Mouse (Mus musculus) heart, embryonic 14.5 days (tissue): Measurements from ENCODE around the gene Lcn10. TPM values are rescaled to one million over a fixed set of nuclear protein-coding genes. Genes with fewer than 3 reads are reported as not detected.
"Not testable (repeated sequence)": the region's sequence is repeated elsewhere in the genome, so short reads cannot be mapped to it uniquely, and the experiment has no call there.

Experiments
- ATAC-seq: fragments of 200-750 bp; cut with Nextera tagmentation; 2 replicates; pipeline ENCODE4 v1.8.0; 2017; ENCODE audit warnings: low read depth, moderate TSS enrichment; ENCODE audit not compliant: insufficient number of reproducible peaks, insufficient read depth, low FRiP score
- H3K27ac ChIP-seq, 2 experiments: fragments of 200-500 bp in 1 of 2; fragments of 300-500 bp in 1 of 2; sonication (generic) in 1 of 2; replicated peaks in 1 of 2; 2 replicates each; pipeline ENCODE4 v1.5.1; 2012 to 2014; ENCODE audit warnings: low read depth in 2 of 2, low read length in 2 of 2, control low read depth in 1 of 2, mild to moderate bottlenecking in 1 of 2, mixed read lengths in 1 of 2; ENCODE audit not compliant: control insufficient read depth in 1 of 2, insufficient read depth in 1 of 2
- H3K27me3 ChIP-seq: fragments of 300-500 bp; sonication (generic); 2 replicates; pipeline ENCODE4 v1.6.1; 2014; ENCODE audit warnings: mild to moderate bottlenecking, low read length, control low read depth; ENCODE audit not compliant: control insufficient read depth, insufficient read depth
- H3K36me3 ChIP-seq: fragments of 300-500 bp; sonication (generic); 2 replicates; pipeline ENCODE4 v1.6.1; 2014; ENCODE audit warnings: mild to moderate bottlenecking, control low read depth, low read length, mixed read lengths; ENCODE audit not compliant: control insufficient read depth, insufficient read depth
- H3K4me1 ChIP-seq, 2 experiments: fragments of 200-500 bp in 1 of 2; fragments of 300-500 bp in 1 of 2; sonication (generic) in 1 of 2; 2 replicates each; pipeline ENCODE4 v1.6.1; 2012 to 2014; ENCODE audit warnings: low read length in 2 of 2, control low read depth in 1 of 2, mixed read lengths in 1 of 2; ENCODE audit not compliant: control insufficient read depth in 2 of 2, insufficient read depth in 2 of 2
- H3K4me2 ChIP-seq: fragments of 300-500 bp; sonication (generic); 2 replicates; pipeline ENCODE4 v1.6.1; 2014; ENCODE audit warnings: mild to moderate bottlenecking, low read length
- H3K4me3 ChIP-seq, 2 experiments: fragments of 200-500 bp in 1 of 2; fragments of 300-500 bp in 1 of 2; sonication (generic) in 1 of 2; 2 replicates each; pipeline ENCODE4 v1.5.1; 2012 to 2014; ENCODE audit warnings: low read length in 2 of 2, mild to moderate bottlenecking in 2 of 2, control low read depth in 1 of 2, low read depth in 1 of 2, moderate library complexity in 1 of 2; ENCODE audit not compliant: control insufficient read depth in 1 of 2, insufficient read depth in 1 of 2
- H3K9ac ChIP-seq: fragments of 300-500 bp; sonication (generic); 2 replicates; pipeline ENCODE4 v1.6.1; 2014; ENCODE audit warnings: mild to moderate bottlenecking, low read length
- H3K9me3 ChIP-seq: fragments of 300-500 bp; sonication (generic); 2 replicates; pipeline ENCODE4 v1.6.1; 2016; ENCODE audit warnings: low read length, control low read depth; ENCODE audit not compliant: control insufficient read depth
- WGBS: fragments of 180-500 bp; shearing (Covaris S2); extraction: QIAGEN DNeasy Blood & Tissue Kit; methylation state at CpG from one replicate; pipeline ENCODE4 v1.1.7; 2014; 5-methylcytosine and 5-hydroxymethylcytosine counted together
- polyA plus RNA-seq: library from polyadenylated mRNA; unstranded; fragments of >200 nt; fragmentation: Nextera tagmentation; extraction: Ambion mirVana; gene quantifications from 2 replicates; pipeline ENCODE4 v1.2.1, GENCODE M21; 2014

Gene Lcn10
- polyA plus RNA-seq, 1 experiment from 2014 or later = not detected

DNA sequence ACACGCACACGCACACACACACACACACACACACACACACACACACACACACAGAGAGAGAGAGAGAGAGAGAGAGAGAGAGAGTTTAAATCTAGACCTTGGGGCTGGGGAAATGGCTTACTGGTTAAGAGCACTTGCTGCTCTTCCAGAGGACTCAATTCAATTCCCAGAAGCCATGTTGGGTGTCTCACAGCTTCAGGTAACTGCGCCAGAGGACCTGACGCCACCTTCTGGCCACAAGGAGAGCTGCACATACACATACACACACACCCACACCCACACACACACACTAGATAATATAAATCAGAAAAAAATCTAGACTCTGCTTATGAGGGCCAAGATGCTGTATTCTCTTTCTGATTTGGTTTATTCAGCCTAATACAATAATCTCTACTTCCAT is 4.4 kb downstream of the Lcn10 start:
- WGBS = 56% methylated on average over 4 of the region's 4 CpGs
- H3K4me1 ChIP-seq = no peaks in the 10 kb centered on the region
- no peak overlapping the region for H3K4me2 ChIP-seq
- no peaks in the 10 kb centered on the region for H3K9me3 ChIP-seq
- no peak overlapping the region for H3K9ac ChIP-seq
- no peak overlapping the region for H3K27ac ChIP-seq
- H3K36me3 ChIP-seq = no peaks in the 10 kb centered on the region
- no peaks in the 10 kb centered on the region for H3K27me3 ChIP-seq
- no peak overlapping the region for H3K4me3 ChIP-seq
- ATAC-seq = no peak

- no peaks in the 10 kb centered on the region for H3K4me1 ChIP-seq
- no peaks in the 10 kb centered on the region for H3K9me3 ChIP-seq
Measured at GRCm38 (mm10) chr2:25694605-25695004, 12.1 kb downstream of the Lcn10 start.

GRCm38 (mm10) chr2:25696951-25697350 is 14.4 kb downstream of the Lcn10 start:
- Histone ChIP-seq H3K4me1 (no peaks in the 10 kb centered on the region), H3K9ac (no peak overlapping the region), H3K4me2 (no peak overlapping the region), H3K36me3 (no peaks in the 10 kb centered on the region), H3K9me3 (no peaks in the 10 kb centered on the region), H3K4me3 (no peak overlapping the region), H3K27ac (no peak overlapping the region), H3K27me3 (no peaks in the 10 kb centered on the region)
- no peak for ATAC-seq
- WGBS = 55% methylated on average over 4 of the region's 4 CpGs

More at GRCm38 (mm10) chr2:25694605-25695004, 12.1 kb downstream of the Lcn10 start:
- Histone ChIP-seq H3K9ac (no peak overlapping the region), H3K36me3 (no peaks in the 10 kb centered on the region), H3K27me3 (no peaks in the 10 kb centered on the region), H3K4me3 (no peak overlapping the region), H3K27ac (no peak overlapping the region), H3K4me2 (no peak overlapping the region)
- ATAC-seq = no peak

DNA sequence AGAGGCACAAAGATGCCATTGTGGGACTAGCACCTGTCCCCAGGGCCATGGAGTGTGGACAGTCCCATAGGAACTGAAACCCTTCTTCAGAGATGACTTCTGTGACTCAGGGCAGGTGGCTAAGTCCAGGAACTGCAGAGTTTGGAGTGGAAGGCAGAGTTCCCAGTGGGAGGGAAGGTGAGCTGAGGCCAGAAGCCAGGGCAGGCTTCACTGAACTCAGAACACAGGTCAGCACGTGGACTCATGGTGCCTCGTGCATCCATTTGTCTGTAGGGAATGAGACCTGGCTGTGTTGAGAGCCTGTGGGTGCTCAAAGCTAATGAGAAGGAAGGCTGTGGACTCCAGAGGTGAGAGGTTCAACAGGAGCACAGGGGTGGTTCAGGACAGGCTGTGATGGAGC is 16.2 kb downstream of the Lcn10 start:
- 84% methylated on average over 2 of the region's 2 CpGs for WGBS
- Histone ChIP-seq H3K36me3 (no peaks in the 10 kb centered on the region), H3K27me3 (no peaks in the 10 kb centered on the region), H3K9ac (no peak overlapping the region), H3K4me3 (no peak overlapping the region), H3K4me2 (no peak overlapping the region), H3K4me1 (no peaks in the 10 kb centered on the region; a peak in 1 of 4 replicates), H3K9me3 (no peaks in the 10 kb centered on the region), H3K27ac (no peak overlapping the region)
- ATAC-seq = no peak

DNA sequence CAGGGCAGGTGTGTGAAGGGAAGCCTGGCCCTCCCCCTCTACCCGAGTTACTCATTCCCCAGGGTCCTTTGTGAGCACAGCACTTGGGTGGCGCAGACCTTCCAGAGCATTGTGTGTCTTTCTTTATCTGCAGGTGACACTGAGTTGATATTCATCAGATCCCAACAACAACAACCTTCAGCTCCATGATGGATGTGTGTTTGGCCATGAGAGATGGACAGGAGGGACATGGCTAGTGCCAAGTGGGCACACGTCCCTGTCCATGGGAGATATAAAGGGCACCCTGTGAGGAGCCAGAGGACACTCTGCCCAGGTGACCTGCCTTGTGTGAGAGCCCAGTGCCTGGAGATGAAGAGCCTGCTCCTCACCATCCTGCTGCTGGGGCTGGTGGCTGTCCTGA is 17.2 kb downstream of the Lcn10 start, which contains the start of gene Obp2a:
Gene Obp2a, plus strand, starts transcription at position 301 of the 400 bp plus-strand sequence.
- not testable (repeated sequence) for H3K27ac ChIP-seq, H3K36me3 ChIP-seq, H3K9me3 ChIP-seq, H3K4me2 ChIP-seq, H3K27me3 ChIP-seq, H3K9ac ChIP-seq, H3K4me1 ChIP-seq, ATAC-seq, H3K4me3 ChIP-seq
- WGBS = 75% methylated on average over 3 of the region's 3 CpGs

DNA sequence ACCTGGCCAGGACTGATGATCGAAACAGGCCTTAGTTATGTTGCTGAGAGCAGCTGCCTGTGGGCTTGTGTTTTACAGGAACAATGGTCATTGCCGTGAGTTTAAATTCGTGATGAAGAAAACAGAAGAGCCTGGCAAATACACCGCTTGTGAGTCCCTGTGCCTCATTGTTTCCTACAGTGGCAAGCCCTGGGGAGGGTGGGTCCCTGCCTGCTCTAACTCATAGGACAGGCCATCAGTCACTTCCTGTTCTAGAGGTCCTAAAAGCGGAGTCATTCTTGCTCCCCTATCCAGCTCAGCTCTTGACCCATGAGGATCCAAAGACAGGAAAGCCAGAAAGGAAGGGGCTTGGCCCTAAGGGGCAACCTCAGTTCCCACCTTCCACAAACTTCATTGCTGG is 18.5 kb downstream of the Lcn10 start:
- Histone ChIP-seq H3K4me2 (no peak overlapping the region), H3K4me3 (no peak overlapping the region), H3K9ac (no peak overlapping the region), H3K9me3 (no peaks in the 10 kb centered on the region), H3K36me3 (no peaks in the 10 kb centered on the region), H3K4me1 (no peaks in the 10 kb centered on the region; a peak in 1 of 4 replicates), H3K27ac (no peak overlapping the region), H3K27me3 (no peaks in the 10 kb centered on the region)
- WGBS = 66% methylated on average over 5 of the region's 5 CpGs
- no peak for ATAC-seq

DNA sequence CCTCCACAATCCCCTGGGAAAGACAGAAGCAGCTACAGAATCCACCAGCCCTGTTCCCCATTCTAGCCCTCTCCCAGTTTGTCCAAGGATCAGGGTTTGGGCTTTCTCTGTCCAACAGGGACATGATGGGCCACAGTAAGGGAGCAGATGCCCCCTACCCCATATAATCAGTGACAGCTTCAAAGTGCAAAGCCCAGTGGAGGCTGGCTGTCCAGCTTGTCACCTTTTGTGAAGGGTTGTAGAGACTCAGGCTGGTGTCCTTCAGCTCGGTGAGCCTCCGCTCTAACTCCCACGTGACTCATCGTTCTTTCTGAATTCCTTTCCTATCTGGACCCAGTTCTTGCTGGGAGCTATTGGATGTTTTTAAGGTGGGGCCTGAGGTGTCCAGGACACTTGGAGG is 21.2 kb downstream of the Lcn10 start:
- 25% methylated on average over 4 of the region's 4 CpGs for WGBS
- Histone ChIP-seq H3K27me3 (no peaks in the 10 kb centered on the region), H3K4me1 (peaks cover 0 to 3% of the 10 kb centered on the region in 2 experiments; a peak in 2 of 4 replicates), H3K27ac (no peak overlapping the region), H3K9me3 (no peaks in the 10 kb centered on the region), H3K4me2 (no peak overlapping the region), H3K4me3 (no peak overlapping the region), H3K36me3 (no peaks in the 10 kb centered on the region), H3K9ac (no peak overlapping the region)
- no peak for ATAC-seq
